Mouse (Mus musculus): ENCODE results near the gene Zfp704. TPM values are rescaled to one million over a fixed set of nuclear protein-coding genes. Genes with fewer than 3 reads are reported as not detected.
A peak's percentile ranks its signal among the peaks of the same experiment; 100 is the strongest.

Gene Zfp704
- polyA plus RNA-seq, 1 experiment from 2014 or later, result 7.2 TPM

DNA sequence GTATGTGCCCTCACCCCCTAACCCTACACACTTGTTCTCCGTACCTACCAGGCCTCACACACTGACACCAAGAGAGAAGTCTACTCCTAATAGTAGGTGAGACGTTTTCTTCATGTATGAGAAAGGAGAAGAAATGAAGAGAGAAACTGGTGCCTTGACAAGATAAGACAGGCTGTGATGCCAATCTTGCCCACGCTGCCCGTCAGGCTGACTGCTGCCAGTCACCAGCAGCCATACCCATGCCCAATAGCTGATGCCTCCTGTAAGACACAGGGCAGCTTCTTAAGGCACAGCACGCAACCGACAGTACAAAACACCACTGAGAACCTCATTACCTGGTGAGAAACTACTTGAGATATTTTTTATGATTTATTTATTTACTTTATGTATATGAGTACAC lies 55.0 kb downstream of the Zfp704 start:
- no peak for ATAC-seq (ENCODE audit: insufficient number of reproducible peaks, low FRiP score)
- H3K27me3 ChIP-seq (replicated peaks), result no peaks in the 10 kb centered on the region
- no peaks in the 10 kb centered on the region for H3K9me3 ChIP-seq (replicated peaks)
- no peak overlapping the region for H3K4me2 ChIP-seq
- no peak overlapping the region for H3K4me3 ChIP-seq
- 86% methylated on average over 6 of the region's 6 CpGs for WGBS
- H3K4me1 ChIP-seq (replicated peaks), result peaks cover 36% of the 10 kb centered on the region
- H3K27ac ChIP-seq (ENCODE audit: poor library complexity, severe bottlenecking), result no peak overlapping the region
- no peaks in the 10 kb centered on the region; the same call in 1 of the 2 replicates for H3K36me3 ChIP-seq
- no peak overlapping the region for H3K9ac ChIP-seq

DNA sequence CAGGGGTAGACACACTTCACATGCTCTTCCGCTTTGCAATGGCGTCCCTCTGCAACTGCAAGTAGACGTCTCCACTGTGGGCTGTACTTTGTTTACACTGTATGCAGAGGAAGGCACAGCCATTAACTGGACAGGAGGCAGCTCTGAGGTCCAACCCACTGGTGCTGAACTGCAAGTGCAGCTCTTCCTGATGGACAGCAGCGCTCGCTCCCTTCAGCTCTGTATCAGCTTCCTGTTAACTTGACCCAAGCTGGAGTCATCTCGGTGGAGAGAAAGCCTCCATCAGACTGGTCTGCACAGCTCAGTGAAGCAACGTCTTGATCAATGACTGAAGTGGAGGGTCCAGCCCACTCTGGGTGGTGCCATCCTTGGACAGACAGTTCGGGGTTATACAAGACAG lies 57.6 kb downstream of the Zfp704 start:
- H3K9me3 ChIP-seq (replicated peaks), result no peaks in the 10 kb centered on the region
- H3K4me3 ChIP-seq, result no peak overlapping the region
- no peak overlapping the region for H3K4me2 ChIP-seq
- H3K4me1 ChIP-seq (replicated peaks), result peaks cover 54% of the 10 kb centered on the region
- H3K27me3 ChIP-seq (replicated peaks), result no peaks in the 10 kb centered on the region
- no peak overlapping the region for H3K9ac ChIP-seq
- 41% methylated on average over 8 of the region's 8 CpGs for WGBS
- H3K36me3 ChIP-seq, result no peaks in the 10 kb centered on the region
- no peak overlapping the region for H3K27ac ChIP-seq (ENCODE audit: poor library complexity, severe bottlenecking)
- ATAC-seq (ENCODE audit: insufficient number of reproducible peaks, low FRiP score), result peak; percentile 48; the same call in 1 of the 2 replicates

DNA sequence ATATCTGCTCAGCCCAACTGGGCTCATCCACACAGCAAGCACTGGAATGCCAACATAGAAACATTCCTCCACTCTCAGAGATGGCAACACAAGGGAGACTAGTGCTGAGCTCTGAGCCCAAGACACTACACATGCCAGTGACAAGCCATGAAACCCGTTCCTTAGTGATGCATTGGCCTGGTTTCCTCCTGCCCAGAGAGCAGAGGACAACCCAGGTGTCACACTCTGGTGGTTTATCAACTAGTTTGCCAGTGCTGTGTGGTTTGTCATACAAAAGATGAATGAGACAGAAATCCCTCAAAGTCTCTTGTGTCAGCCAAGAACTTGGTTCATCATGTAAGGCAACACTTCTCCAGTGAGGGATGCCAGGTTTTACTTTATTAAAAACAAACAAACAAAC lies 59.0 kb downstream of the Zfp704 start:
- peaks cover 59% of the 10 kb centered on the region for H3K4me1 ChIP-seq (replicated peaks)
- H3K4me3 ChIP-seq, result no peak overlapping the region
- ATAC-seq (ENCODE audit: insufficient number of reproducible peaks, low FRiP score), result no peak
- no peaks in the 10 kb centered on the region for H3K36me3 ChIP-seq
- H3K9ac ChIP-seq, result no peak overlapping the region
- 68% methylated on average over 1 of the region's 1 CpGs for WGBS
- no peaks in the 10 kb centered on the region for H3K27me3 ChIP-seq (replicated peaks)
- H3K9me3 ChIP-seq (replicated peaks), result no peaks in the 10 kb centered on the region
- H3K4me2 ChIP-seq, result no peak overlapping the region
- H3K27ac ChIP-seq (ENCODE audit: poor library complexity, severe bottlenecking), result no peak overlapping the region

DNA sequence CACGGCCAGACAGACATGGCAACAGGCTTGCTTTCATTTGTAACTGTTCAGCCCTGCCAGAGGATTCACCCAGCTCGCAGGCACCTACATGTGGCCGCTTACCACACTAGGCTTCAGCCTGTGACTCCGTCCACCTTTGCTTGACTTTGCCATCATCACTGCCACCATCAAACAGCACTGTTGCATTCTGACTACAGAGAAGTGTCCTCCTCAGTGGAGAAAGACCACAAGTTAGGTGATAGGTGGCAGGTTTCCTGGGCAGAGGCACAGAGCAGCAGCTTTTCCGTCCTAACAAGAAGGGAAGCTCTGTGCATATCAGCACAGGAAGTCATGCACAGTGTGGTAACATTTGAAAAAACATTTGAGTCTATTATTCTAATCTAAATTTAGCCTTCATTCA lies 60.1 kb downstream of the Zfp704 start:
- H3K4me1 ChIP-seq (replicated peaks), result peaks cover 63% of the 10 kb centered on the region
- peak; percentile 51; the same call in 1 of the 2 replicates for ATAC-seq (ENCODE audit: insufficient number of reproducible peaks, low FRiP score)
- no peak overlapping the region for H3K9ac ChIP-seq
- H3K4me3 ChIP-seq, result no peak overlapping the region
- H3K4me2 ChIP-seq, result no peak overlapping the region
- no peaks in the 10 kb centered on the region for H3K36me3 ChIP-seq
- no peak overlapping the region for H3K27ac ChIP-seq (ENCODE audit: poor library complexity, severe bottlenecking)
- no peaks in the 10 kb centered on the region for H3K9me3 ChIP-seq (replicated peaks)
- H3K27me3 ChIP-seq (replicated peaks), result no peaks in the 10 kb centered on the region
- 56% methylated on average over 5 of the region's 5 CpGs for WGBS

DNA sequence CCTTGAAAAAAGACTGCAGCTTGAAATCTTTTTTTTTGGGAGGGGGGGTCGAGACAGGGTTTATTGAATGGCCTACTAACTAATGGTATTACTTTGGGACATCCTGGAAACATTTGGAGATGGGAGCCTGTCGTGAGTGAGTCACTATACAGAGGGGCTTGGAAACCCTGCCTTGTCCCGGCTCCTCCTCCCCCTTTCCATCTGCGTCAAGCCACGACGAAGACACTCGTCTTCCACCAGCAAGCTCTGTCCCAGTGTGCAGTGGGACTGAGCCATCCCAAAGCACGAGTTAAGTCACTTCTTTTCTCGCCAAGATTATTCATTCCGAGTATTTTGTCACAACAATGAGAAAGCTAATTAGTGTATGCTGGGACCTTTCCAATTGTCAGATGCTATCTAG lies 61.7 kb downstream of the Zfp704 start:
- no peaks in the 10 kb centered on the region for H3K27me3 ChIP-seq (replicated peaks)
- ATAC-seq (ENCODE audit: insufficient number of reproducible peaks, low FRiP score), result no peak
- H3K9ac ChIP-seq, result no peak overlapping the region
- no peaks in the 10 kb centered on the region for H3K36me3 ChIP-seq
- no peaks in the 10 kb centered on the region for H3K9me3 ChIP-seq (replicated peaks)
- no peak overlapping the region for H3K4me3 ChIP-seq
- WGBS, result 47% methylated on average over 10 of the region's 10 CpGs
- H3K4me2 ChIP-seq, result no peak overlapping the region
- H3K4me1 ChIP-seq (replicated peaks), result peaks cover 79% of the 10 kb centered on the region
- H3K27ac ChIP-seq (ENCODE audit: poor library complexity, severe bottlenecking), result no peak overlapping the region

DNA sequence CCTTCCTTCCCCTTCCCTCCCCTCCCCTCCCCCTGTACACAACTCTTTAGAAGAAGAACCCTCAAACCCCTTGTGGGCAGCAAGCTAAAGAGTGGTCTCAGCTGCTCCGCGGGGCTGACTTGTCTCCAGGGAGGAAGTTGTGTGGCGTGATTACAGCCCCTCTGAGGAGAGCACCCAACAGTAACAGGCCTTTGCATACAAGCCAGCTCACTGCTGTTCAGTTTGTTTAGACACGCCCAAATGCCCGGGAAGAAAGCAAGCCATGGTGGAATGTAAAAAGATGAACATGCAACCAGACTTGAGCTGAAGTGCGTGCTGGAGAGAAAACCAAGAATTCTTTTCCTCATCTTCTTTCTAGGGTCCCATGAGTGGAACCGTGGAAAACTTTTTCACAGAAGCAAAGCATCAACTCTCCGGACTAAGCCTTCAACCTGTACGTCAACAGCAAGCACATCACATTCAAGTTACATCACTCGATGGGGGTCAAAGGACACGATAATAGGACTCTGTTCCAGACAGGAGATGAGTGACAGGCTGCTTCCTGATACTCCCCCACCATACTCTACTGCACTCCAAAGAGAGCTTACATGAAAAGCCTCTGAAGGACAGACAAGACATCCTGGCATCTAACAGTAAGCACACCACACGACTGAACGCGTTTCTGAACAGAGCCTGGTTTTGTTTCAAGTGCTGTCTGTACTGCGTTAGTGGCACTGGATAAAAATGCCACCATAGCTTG lies 62.8 kb downstream of the Zfp704 start:
- no peaks in the 10 kb centered on the region for H3K9me3 ChIP-seq (replicated peaks)
- peak overlapping the region; percentile 40; the same call in 1 of the 2 replicates for H3K9ac ChIP-seq
- peak overlapping the region; percentile 48 for H3K27ac ChIP-seq (ENCODE audit: poor library complexity, severe bottlenecking)
- peaks cover 73% of the 10 kb centered on the region for H3K4me1 ChIP-seq (replicated peaks)
- no peaks in the 10 kb centered on the region for H3K27me3 ChIP-seq (replicated peaks)
- no peak overlapping the region for H3K4me3 ChIP-seq
- no peaks in the 10 kb centered on the region for H3K36me3 ChIP-seq
- peak; percentile 42; the same call in 1 of the 2 replicates for ATAC-seq (ENCODE audit: insufficient number of reproducible peaks, low FRiP score)
- 18% methylated on average over 15 of the region's 15 CpGs for WGBS
- peak overlapping the region; percentile 46 for H3K4me2 ChIP-seq

DNA sequence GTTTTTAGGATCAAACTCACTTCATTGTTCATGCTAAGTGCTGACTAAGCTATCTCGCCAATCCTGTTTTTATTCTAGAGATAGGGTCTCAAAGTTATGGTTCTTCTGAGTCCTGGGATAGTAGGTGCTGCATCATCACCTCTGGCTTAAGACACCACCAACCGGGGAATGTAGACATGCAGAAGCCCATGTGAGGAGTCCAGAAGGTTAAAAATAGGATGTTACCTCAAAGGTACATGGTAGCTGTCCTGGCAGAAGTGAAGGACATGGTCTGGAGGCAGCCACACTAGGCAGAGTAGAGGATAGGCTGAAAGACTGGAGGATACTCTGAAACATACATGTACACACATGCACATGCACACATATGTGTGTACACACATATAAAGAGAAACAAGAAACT lies 65.5 kb downstream of the Zfp704 start:
- no peak overlapping the region for H3K9ac ChIP-seq
- H3K36me3 ChIP-seq, result peaks cover 3% of the 10 kb centered on the region; the same call in 1 of the 2 replicates
- H3K4me3 ChIP-seq, result no peak overlapping the region
- no peaks in the 10 kb centered on the region for H3K27me3 ChIP-seq (replicated peaks)
- H3K4me1 ChIP-seq (replicated peaks), result peaks cover 50% of the 10 kb centered on the region
- no peak overlapping the region for H3K4me2 ChIP-seq
- no peaks in the 10 kb centered on the region for H3K9me3 ChIP-seq (replicated peaks)
- WGBS, result 66% methylated on average over 2 of the region's 2 CpGs
- no peak for ATAC-seq (ENCODE audit: insufficient number of reproducible peaks, low FRiP score)
- H3K27ac ChIP-seq (ENCODE audit: poor library complexity, severe bottlenecking), result no peak overlapping the region

DNA sequence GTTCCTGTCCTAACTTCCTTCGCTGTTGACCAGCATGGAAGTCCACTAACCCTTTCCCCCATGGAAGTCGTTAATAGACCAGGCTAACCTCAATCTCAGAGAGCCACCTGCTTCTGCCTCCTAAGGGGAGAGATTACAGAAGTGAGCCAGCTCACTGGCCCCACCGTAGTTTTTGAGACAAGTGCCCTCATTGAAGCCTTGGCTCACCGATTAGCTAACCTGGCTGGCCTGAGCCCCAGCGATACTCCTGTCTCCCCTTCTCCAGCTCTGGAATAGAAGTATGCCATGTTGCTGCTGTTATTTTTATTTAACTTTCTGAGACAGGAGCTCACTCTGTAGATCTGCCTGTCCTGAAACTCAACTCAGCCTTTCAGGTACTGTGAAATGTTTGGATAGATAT lies 66.0 kb downstream of the Zfp704 start:
- ATAC-seq (ENCODE audit: insufficient number of reproducible peaks, low FRiP score), result no peak
- no peaks in the 10 kb centered on the region for H3K27me3 ChIP-seq (replicated peaks)
- peaks cover 3% of the 10 kb centered on the region; the same call in 1 of the 2 replicates for H3K36me3 ChIP-seq
- no peaks in the 10 kb centered on the region for H3K9me3 ChIP-seq (replicated peaks)
- H3K9ac ChIP-seq, result no peak overlapping the region
- H3K4me1 ChIP-seq (replicated peaks), result peaks cover 48% of the 10 kb centered on the region
- WGBS, result 81% methylated on average over 5 of the region's 5 CpGs
- no peak overlapping the region for H3K27ac ChIP-seq (ENCODE audit: poor library complexity, severe bottlenecking)
- H3K4me2 ChIP-seq, result no peak overlapping the region
- no peak overlapping the region for H3K4me3 ChIP-seq

DNA sequence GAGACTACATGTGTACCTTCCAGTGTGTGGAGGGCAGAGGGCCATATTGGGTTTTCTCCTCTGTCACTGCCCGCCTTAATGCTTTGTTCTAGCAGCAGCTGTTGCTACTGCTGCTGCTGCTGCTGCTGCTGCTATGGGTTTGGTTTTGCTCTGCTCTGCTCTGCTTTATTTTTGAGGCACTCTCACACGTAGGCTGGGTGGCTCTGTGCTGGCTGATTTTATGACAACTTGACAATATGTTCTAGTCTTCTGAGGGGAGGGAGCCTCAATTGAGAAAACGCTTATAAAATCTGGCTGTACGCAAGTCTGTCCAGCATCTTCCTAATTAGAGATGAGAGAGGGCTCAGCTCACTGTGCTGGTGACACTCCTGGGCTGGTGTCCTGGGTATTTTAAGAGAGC lies 66.4 kb downstream of the Zfp704 start:
- no peak overlapping the region for H3K9ac ChIP-seq
- H3K4me2 ChIP-seq, result no peak overlapping the region
- 76% methylated on average over 4 of the region's 4 CpGs for WGBS
- no peak overlapping the region for H3K27ac ChIP-seq (ENCODE audit: poor library complexity, severe bottlenecking)
- ATAC-seq (ENCODE audit: insufficient number of reproducible peaks, low FRiP score), result no peak
- no peaks in the 10 kb centered on the region for H3K27me3 ChIP-seq (replicated peaks)
- peaks cover 3% of the 10 kb centered on the region; the same call in 1 of the 2 replicates for H3K36me3 ChIP-seq
- peaks cover 50% of the 10 kb centered on the region for H3K4me1 ChIP-seq (replicated peaks)
- H3K4me3 ChIP-seq, result no peak overlapping the region
- H3K9me3 ChIP-seq (replicated peaks), result no peaks in the 10 kb centered on the region

DNA sequence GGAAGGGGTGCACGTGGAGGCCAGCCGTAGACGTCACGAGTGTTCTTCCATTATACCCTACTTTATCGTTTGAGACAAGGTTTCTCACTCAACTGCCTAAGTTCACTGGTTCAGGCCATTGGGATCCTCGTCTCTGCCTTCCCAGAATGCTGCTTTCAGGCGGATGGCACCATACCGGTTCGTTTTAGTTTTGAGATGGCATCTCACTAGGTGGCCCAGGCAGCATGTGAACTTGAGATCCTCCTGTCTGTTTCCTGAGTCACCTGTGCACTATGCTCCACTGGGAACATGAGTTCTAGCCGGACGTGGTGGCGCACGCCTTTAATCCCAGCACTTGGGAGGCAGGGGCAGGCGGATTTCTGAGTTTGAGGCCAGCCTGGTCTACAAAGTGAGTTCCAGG lies 68.3 kb downstream of the Zfp704 start:
- no peak for ATAC-seq (ENCODE audit: insufficient number of reproducible peaks, low FRiP score)

DNA sequence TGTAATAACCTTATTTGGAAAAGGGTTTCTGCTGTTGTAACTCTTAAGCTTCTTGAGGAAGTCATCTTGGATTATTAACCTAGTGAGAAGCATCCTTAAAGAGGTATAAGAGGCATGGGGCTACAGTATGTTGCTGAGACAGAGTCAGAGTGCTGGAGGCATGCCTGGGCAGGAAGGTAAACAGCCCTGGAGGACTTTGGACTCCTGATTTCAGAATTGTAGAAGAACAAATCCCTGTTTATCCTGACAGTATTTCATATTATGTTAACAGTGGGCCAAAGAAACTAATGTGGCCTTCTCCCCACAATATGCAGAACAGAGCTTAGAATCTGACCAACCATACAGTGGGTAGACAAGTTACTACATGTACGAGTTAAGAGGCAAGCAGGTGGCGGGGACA lies 71.4 kb downstream of the Zfp704 start:
- Histone ChIP-seq H3K9me3 (replicated peaks) (no peaks in the 10 kb centered on the region), H3K27ac (ENCODE audit: poor library complexity, severe bottlenecking) (no peak overlapping the region), H3K4me2 (no peak overlapping the region), H3K4me3 (no peak overlapping the region), H3K27me3 (replicated peaks) (no peaks in the 10 kb centered on the region), H3K4me1 (replicated peaks) (peaks cover 18% of the 10 kb centered on the region), H3K9ac (no peak overlapping the region), H3K36me3 (peaks cover 3% of the 10 kb centered on the region; the same call in 1 of the 2 replicates)
- no peak for ATAC-seq (ENCODE audit: insufficient number of reproducible peaks, low FRiP score)
- WGBS, result 83% methylated on average over 2 of the region's 2 CpGs

More for the DNA sequence above, 68.3 kb downstream of the Zfp704 start:
- no peak overlapping the region for H3K9ac ChIP-seq
- peaks cover 3% of the 10 kb centered on the region; the same call in 1 of the 2 replicates for H3K36me3 ChIP-seq
- no peaks in the 10 kb centered on the region for H3K9me3 ChIP-seq (replicated peaks)
- H3K27me3 ChIP-seq (replicated peaks), result no peaks in the 10 kb centered on the region
- H3K4me3 ChIP-seq, result no peak overlapping the region
- no peak overlapping the region for H3K4me2 ChIP-seq
- 88% methylated on average over 14 of the region's 14 CpGs for WGBS
- H3K27ac ChIP-seq (ENCODE audit: poor library complexity, severe bottlenecking), result no peak overlapping the region
- H3K4me1 ChIP-seq (replicated peaks), result peaks cover 39% of the 10 kb centered on the region

DNA sequence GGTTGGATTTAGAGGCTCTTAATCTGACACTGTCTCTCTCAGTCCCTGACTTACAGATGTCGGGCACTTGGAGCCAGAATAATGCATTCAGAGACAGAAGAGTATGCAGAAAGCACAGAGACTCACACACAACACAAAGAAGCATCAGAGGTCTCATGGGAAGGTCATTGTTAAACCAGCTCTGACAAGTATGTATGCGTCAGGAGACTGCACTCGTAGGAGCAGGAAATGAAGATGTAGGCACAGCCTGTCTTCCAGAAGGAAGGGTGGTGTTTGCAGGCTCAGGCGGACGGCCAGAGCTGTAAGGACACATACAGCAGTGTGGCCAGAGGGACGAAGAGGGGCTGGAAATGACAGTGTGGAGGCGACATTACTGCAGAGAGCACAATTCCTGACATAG lies 72.0 kb downstream of the Zfp704 start:
- Histone ChIP-seq H3K36me3 (peaks cover 3% of the 10 kb centered on the region; the same call in 1 of the 2 replicates), H3K9ac (no peak overlapping the region), H3K4me3 (no peak overlapping the region), H3K27me3 (replicated peaks) (no peaks in the 10 kb centered on the region), H3K9me3 (replicated peaks) (no peaks in the 10 kb centered on the region), H3K4me2 (no peak overlapping the region), H3K27ac (ENCODE audit: poor library complexity, severe bottlenecking) (no peak overlapping the region), H3K4me1 (replicated peaks) (peaks cover 12% of the 10 kb centered on the region)
- no peak for ATAC-seq (ENCODE audit: insufficient number of reproducible peaks, low FRiP score)
- 63% methylated on average over 7 of the region's 7 CpGs for WGBS

All from heart, embryonic 12.5 days (tissue).